In the genomic region with DNA sequence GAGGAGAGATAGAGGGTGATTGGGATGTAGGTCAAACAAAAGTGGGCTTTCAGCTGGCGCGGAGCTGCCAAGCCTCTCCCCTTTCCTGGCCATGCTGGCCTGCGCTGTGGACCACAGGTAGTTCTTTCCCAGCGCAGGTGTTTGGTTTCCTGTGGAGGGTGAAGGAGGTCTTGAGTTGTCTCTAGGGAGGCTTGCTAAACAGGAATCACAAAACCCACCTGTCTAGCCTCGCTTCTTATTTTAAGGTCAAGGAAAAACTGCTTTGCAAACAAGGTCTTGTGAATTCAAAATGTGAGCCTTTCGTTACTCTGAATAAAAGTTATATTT, we compare ENCODE assay signal across 9 mouse cellular contexts.
DNase-seq lines count a peak whose midpoint lies in the region; ATAC-seq and TF ChIP-seq lines count a peak whose summit lies in the region.
"Had no signal": no experiment of that assay in that cellular context is flagged by ENCODE, and none has a peak within 500 bp of the region (broad histone marks: within the 10 kb centered on the region; RNA-seq: fewer than 3 reads in every experiment).

No protein-coding gene starts in this region.

- peaks cover 34% of the 10 kb centered on the region for H3K4me1 ChIP-seq in kidney, postnatal 0 days (replicated peaks; ENCODE audit: insufficient read depth, low read length)
- peaks cover 61% of the 10 kb centered on the region for H3K4me1 ChIP-seq in embryonic facial prominence, embryonic 14.5 days (ENCODE audit: control insufficient read depth, insufficient read depth, low read length)
- peaks cover 23% of the 10 kb centered on the region; the same call in 1 of the 2 replicates for H3K4me1 ChIP-seq in hindbrain, postnatal 0 days (ENCODE audit: insufficient read depth, low read length)
- H3K4me1 ChIP-seq in midbrain, embryonic 15.5 days = peaks cover 41% of the 10 kb centered on the region

- H3K27ac ChIP-seq in kidney, postnatal 0 days = peak overlapping the region; percentile 81
- H3K27ac ChIP-seq in embryonic facial prominence, embryonic 14.5 days (replicated peaks; ENCODE audit: low read depth, low read length) = peak overlapping the region; percentile 89
- peak overlapping the region; percentile 75 for H3K27ac ChIP-seq in hindbrain, postnatal 0 days
- H3K27ac ChIP-seq in midbrain, embryonic 15.5 days = peak overlapping the region; percentile 77

- DNase-seq in kidney, postnatal 0 days (ENCODE audit: low spot score) = no peak
- no peak for DNase-seq in kidney, adult 18-20 months
- DNase-seq in embryonic facial prominence, embryonic 14.5 days (ENCODE audit: low spot score) = no peak
- no peak for DNase-seq in hindbrain, postnatal 0 days (ENCODE audit: low spot score)
- DNase-seq in thymus, postnatal 4 days = no peak
- DNase-seq in urinary bladder, postnatal 14 days (ENCODE audit: low spot score) = no peak
- DNase-seq in adrenal gland, adult 18-20 months (ENCODE audit: low spot score in 2 of 2) = no peak
- DNase-seq: cerebellum, adult 2 months had no signal

- H3K9ac ChIP-seq in kidney, postnatal 0 days (ENCODE audit: low read depth, low read length) = peak overlapping the region; percentile 56; the same call in 1 of the 2 replicates
- H3K9ac ChIP-seq in embryonic facial prominence, embryonic 14.5 days (ENCODE audit: low read depth, low read length) = peak overlapping the region; percentile 71
- H3K9ac ChIP-seq in hindbrain, postnatal 0 days (replicated peaks; ENCODE audit: low read length) = 0 out of 2 replicates have a peak overlapping the region, but pooled peaks have one; percentile 74
- H3K9ac ChIP-seq in midbrain, embryonic 15.5 days = peak overlapping the region; percentile 73; the same call in 1 of the 2 replicates

- WGBS in kidney, postnatal 0 days = 60% methylated on average over 6 of the region's 6 CpGs
- WGBS in embryonic facial prominence, embryonic 14.5 days = 40% methylated on average over 6 of the region's 6 CpGs
- 65% methylated on average over 6 of the region's 6 CpGs for WGBS in hindbrain, postnatal 0 days
- 69% methylated on average over 6 of the region's 6 CpGs for WGBS in midbrain, embryonic 15.5 days

- no peak for ATAC-seq in kidney, postnatal 0 days (replicated peaks; ENCODE audit: low FRiP score, low read depth)
- ATAC-seq in embryonic facial prominence, embryonic 14.5 days (ENCODE audit: low read depth) = no peak
- ATAC-seq in hindbrain, postnatal 0 days = no peak
- no peak; the same call in 1 of the 2 replicates for ATAC-seq in midbrain, embryonic 15.5 days (replicated peaks)

- no peaks in the 10 kb centered on the region for H3K9me3 ChIP-seq in kidney, postnatal 0 days (replicated peaks; ENCODE audit: low read length)
- no peaks in the 10 kb centered on the region for H3K9me3 ChIP-seq in embryonic facial prominence, embryonic 14.5 days (ENCODE audit: control insufficient read depth, low read length)
- no peaks in the 10 kb centered on the region for H3K9me3 ChIP-seq in hindbrain, postnatal 0 days (ENCODE audit: low read length)
- H3K9me3 ChIP-seq in midbrain, embryonic 15.5 days = no peaks in the 10 kb centered on the region

- H3K4me3 ChIP-seq in kidney, postnatal 0 days (replicated peaks; ENCODE audit: low read depth, low read length) = no peak overlapping the region
- H3K4me3 ChIP-seq in embryonic facial prominence, embryonic 14.5 days (ENCODE audit: low read depth, low read length) = peak overlapping the region; percentile 40; the same call in 1 of the 2 replicates
- H3K4me3 ChIP-seq in hindbrain, postnatal 0 days (ENCODE audit: low read length) = no peak overlapping the region
- H3K4me3 ChIP-seq in midbrain, embryonic 15.5 days = no peak overlapping the region

- H3K27me3 ChIP-seq in kidney, postnatal 0 days (ENCODE audit: insufficient read depth, low read length) = no peaks in the 10 kb centered on the region
- H3K27me3 ChIP-seq in embryonic facial prominence, embryonic 14.5 days (replicated peaks; ENCODE audit: control insufficient read depth, insufficient read depth, low read length) = no peaks in the 10 kb centered on the region
- H3K27me3 ChIP-seq in hindbrain, postnatal 0 days (ENCODE audit: insufficient read depth, low read length) = no peaks in the 10 kb centered on the region
- no peaks in the 10 kb centered on the region; the same call in 1 of the 2 replicates for H3K27me3 ChIP-seq in midbrain, embryonic 15.5 days (replicated peaks)

- H3K4me2 ChIP-seq in kidney, postnatal 0 days (ENCODE audit: low read length) = peak overlapping the region; percentile 67
- H3K4me2 ChIP-seq in embryonic facial prominence, embryonic 14.5 days (ENCODE audit: low read depth, low read length) = peak overlapping the region; percentile 70
- H3K4me2 ChIP-seq in hindbrain, postnatal 0 days (ENCODE audit: low read depth, low read length) = peak overlapping the region; percentile 83
- peak overlapping the region; percentile 81 for H3K4me2 ChIP-seq in midbrain, embryonic 15.5 days

- no peak for TF ChIP-seq CTCF in kidney, postnatal 0 days (IDR thresholded peaks at IDR 0.05; ENCODE audit: low read depth)
- no peak for TF ChIP-seq CTCF in hindbrain, postnatal 0 days (IDR thresholded peaks at IDR 0.05; ENCODE audit: low read depth)

- H3K36me3 ChIP-seq in kidney, postnatal 0 days (ENCODE audit: insufficient read depth, low read length) = no peaks in the 10 kb centered on the region
- no peaks in the 10 kb centered on the region for H3K36me3 ChIP-seq in embryonic facial prominence, embryonic 14.5 days (ENCODE audit: control insufficient read depth, insufficient read depth, low read length)
- H3K36me3 ChIP-seq in hindbrain, postnatal 0 days (ENCODE audit: insufficient read depth, low read length) = no peaks in the 10 kb centered on the region
- H3K36me3 ChIP-seq in midbrain, embryonic 15.5 days (replicated peaks) = no peaks in the 10 kb centered on the region
